Mouse (Mus musculus) common myeloid progenitor, adult 5-6 weeks (primary cell): ENCODE results near the gene Morn2. TPM values are rescaled to one million over a fixed set of nuclear protein-coding genes. Genes with fewer than 3 reads are reported as not detected.
"Not testable (repeated sequence)": the region's sequence is repeated elsewhere in the genome, so short reads cannot be mapped to it uniquely, and the experiment has no call there.

Source experiments
- ATAC-seq: replicated peaks from 2 replicates; pipeline ENCODE4 v1.8.0; 2016; ENCODE audit warnings: low read depth, mild to moderate bottlenecking, moderate TSS enrichment, inconsistent platforms; ENCODE audit not compliant: poor library complexity, severe bottlenecking
- total RNA-seq: library from RNA; stranded (forward); fragments of 200-1000, 187-1606 nt; gene quantifications from 2 replicates; pipeline ENCODE4 v1.2.3, GENCODE M21; 2017

Morn2 gene
- total RNA-seq: 7.2 and 13.0 TPM in 2 replicates

- ATAC-seq: peak; percentile 96
Observed at GRCm38 (mm10) chr17:80290074-80290657, at the start of gene Morn2, which contains the start of gene Dhx57. TSS of gene Morn2 (plus strand) at chr17:80290203. TSS of gene Dhx57 (minus strand) at chr17:80290476.

- no peak for ATAC-seq
Observed at GRCm38 (mm10) chr17:80241594-80241993, 48.4 kb upstream of the Morn2 start.

DNA sequence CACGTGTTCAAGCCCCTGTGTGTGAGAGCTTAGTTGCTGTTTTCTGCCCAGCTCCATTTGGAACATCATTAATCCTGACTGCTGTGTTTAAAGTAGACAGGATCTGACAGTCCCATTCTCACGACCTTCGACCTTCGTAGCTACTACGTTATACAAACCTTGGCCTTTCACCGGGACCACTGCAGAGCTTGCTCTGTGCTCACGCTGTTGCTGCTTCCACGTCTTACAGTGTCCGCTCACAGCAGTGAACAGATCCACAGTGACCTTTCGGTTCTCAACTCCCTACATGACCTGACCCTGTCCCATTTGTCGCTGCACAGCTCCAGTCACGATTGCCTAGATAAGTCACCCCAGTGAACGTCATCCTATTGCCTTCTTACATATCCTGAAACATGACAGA is 46.9 kb upstream of the Morn2 start:
- no peak for ATAC-seq

DNA sequence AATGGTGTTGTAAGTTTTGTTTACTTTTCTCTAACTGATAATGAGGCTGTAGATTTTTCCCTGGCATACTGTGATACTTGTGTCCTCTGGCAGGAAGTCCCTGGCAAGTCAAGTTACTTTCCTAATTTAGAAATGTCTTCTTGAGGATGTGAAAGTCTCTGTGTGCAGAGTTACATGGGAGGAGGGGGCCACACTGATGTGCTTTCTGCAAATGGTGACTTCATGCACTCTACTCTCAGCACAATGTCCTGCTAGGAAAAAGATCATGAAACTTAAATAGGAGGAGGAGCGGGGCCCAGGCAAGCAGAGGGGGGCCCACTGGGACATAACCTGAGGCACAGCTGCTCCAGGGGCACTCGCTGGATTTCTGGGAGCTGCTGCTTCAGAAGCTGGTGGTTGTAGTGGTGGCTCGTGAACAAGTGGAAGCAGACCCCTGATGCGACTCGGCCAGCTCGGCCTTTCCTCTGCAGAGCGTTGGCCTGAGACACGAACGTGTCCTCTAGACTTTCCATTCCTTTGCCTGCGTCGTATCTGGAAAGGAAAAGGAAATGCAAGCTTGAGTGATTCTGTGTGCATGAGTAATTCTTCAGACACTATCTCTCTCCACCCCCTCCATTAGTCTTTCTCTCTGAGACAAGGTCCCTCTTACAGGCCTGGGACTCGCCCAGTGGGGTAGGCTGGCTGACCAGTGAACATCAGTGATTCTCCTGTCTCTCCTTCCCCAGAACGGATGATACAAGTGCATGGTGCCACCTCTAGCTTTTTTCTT is 37.1 kb upstream of the Morn2 start:
- peak; percentile 36; the same call in 1 of the 2 replicates for ATAC-seq

- ATAC-seq: no peak
Observed at GRCm38 (mm10) chr17:80254421-80254820, 35.6 kb upstream of the Morn2 start.

DNA sequence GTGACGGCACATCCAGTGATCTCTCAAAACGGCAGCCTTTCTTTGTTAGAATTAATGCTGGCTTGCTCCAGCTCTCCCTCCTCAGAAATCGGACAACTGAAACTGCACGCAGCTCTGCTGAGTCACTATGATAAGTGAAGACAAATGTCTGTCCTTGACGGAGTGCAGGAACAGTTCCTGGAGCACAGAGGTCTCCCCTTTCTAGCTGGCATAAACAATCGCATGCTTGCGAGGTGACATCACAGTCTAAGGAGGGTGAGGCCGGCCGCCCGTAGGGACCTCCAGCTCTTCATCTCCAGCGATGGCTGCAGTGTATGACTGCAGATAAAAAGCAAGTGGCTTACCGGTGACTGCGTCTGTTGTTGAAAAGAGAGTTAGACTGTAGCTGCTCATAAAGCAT is 34.8 kb upstream of the Morn2 start:
- no peak for ATAC-seq

DNA sequence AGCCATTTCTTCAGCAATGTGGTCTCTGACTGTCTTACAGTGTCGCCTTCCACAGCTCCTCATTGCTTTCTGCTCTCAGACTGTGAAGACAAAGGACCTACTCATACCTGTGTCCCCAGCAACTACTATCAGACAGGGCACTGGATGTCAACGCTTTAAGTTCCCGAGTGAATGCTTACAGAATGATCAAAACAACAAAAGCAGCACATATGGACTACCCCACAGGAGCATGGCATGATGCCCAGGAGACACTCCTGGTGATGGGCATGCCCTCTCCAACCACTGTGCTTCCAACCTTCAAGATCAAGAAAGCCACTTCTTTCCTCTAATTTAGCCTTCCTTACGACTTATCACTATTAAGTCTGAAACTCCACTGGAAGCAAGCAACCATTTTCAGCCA is 22.9 kb upstream of the Morn2 start:
- ATAC-seq: no peak

DNA sequence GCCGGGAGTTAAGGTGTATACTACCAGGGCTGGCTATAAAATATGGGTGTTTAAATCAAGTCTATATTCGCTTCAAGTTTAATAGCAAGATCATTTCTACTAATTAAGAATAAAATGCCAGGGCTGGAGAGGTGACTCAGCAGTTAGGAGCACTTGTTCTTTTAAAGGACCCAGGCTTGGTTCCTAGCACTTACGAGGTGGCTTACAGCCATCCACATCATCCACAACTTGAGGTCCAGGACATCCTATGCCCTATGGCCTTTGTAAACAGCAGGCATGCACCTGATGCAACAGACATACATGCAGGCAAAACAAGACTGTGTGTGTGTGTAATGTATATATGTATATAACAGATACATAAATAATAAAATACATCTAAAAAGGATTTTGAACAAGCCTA is 21.9 kb upstream of the Morn2 start:
- ATAC-seq: no peak

- ATAC-seq: not testable (repeated sequence)
Observed at GRCm38 (mm10) chr17:80270622-80271021, 19.4 kb upstream of the Morn2 start.

DNA sequence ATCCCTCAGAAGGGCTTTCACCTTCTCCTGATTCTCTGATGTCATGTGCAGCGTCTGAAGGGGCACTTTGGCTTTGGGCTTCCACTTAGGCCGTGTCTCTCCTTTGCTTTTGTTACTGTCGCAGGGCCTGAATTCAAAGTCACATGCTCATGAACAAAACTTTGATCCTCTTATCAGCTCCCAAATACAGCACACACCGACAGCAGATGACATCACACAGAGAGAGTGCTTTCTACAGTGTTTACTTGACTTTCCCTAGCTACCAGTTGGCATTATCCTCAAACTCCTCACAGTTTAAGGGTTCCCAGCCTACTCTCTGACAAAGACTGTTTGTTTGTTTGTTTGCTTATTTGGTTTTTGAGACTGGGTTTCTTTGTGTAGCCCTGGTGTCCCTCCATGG is 11.7 kb upstream of the Morn2 start:
- no peak for ATAC-seq

DNA sequence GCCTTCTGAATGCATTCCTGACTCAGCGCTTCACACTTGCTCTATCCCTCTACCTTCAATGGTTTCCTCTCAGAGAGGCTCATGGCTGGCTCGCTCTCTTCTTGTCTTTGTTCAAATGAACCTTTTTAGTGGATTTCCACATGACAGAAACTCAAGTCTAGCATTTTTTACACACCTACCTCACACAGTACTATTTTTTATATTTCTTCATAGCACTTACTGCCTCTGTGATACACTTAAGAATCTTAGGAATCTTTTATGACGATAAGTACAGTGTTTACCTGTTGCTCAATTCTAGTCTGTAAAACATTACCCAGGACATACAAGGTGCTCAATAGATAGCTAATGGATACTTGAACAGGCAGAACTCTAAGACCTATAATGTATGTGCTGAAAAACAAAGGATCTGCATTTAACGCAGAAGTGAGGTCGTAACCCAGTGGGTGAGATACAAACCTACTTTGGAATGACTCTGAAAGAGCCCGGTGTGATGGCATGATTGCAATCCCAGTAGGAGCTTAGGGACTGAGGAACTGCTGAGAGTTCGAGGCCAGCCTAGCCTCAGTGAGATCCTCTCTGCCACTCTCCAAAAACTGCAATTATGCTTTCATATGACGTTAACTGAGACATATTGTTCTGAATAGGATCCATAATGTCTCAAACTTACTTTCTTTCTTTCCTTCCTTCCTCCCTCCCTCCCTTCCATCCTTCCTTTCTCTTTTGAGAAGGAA is 10.5 kb upstream of the Morn2 start:
- ATAC-seq: no peak

- ATAC-seq: 0 out of 2 replicates have a peak, but pooled peaks have one; percentile 25
Observed at GRCm38 (mm10) chr17:80284446-80284845, 5.6 kb upstream of the Morn2 start.

DNA sequence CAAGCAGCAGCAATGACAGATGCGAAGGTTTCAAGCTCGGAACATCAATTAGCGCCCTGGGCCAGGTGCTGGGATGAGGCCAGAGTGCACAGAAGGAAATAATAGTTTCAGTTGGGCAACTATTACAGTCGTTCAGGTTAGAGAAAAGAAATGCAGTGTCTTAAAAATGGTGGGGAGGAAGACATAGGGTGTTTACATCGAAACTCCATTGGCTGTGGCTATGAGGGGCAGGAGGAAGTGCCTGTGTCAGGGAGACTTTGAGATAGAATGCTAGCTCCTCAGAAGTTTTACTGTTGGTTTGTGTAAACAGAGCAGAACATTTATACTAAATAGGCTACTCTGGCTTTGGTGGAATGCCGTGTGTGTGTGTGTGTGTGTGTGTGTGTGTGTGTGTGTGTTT is 2.0 kb upstream of the Morn2 start:
- no peak for ATAC-seq

GRCm38 (mm10) chr17:80289280-80290073 is 526 bp upstream of the Morn2 start:
- ATAC-seq: peak; percentile 3; the same call in 1 of the 2 replicates

GRCm38 (mm10) chr17:80291148-80291547 is 1.1 kb downstream of the Morn2 start:
- peak; percentile 49 for ATAC-seq

GRCm38 (mm10) chr17:80295258-80295657 is 5.3 kb downstream of the Morn2 start:
- ATAC-seq: 0 out of 2 replicates have a peak, but pooled peaks have one; percentile 34

DNA sequence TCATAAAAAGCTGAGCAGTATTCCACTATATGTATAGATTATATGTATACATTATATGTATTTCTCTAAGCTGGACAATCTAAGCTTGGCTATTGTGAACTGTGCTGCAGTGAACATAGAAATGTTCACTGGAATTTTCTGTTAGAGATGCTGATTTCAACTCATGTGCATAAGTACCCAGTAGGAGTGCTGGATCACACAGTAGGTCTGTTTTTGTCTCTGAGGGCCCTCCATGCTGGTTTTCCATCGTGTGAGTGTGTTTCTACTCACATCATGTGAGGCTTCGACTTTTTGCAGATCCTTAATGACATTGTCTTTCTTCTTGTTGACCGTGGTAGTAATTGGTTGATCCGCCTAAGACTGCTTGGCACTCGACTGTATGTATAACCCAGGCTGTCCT is 8.8 kb downstream of the Morn2 start:
- no peak for ATAC-seq

GRCm38 (mm10) chr17:80307251-80307650 is 17.2 kb downstream of the Morn2 start, which contains the start of gene Arhgef33:
TSS of gene Arhgef33 (plus strand) at chr17:80307407.
- peak; percentile 58 for ATAC-seq

DNA sequence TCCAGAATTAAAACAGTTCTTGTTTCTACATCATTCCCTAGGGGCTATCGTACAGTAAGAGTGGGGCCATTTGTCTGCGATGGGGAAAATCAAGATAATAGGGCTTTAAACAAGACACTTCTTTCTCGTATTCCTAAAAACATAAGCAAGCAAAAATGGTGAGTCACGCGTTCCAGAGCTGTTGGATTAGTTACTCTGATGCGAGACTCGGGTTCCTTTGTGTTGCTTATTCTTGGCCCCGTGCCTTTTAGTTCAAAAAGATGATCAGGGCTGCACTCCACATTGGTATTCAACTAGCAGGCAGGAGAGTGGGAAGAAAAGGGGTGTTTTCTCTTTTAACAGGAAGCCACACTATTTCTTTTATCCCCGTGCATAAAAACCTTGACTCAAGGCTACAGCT is 21.8 kb downstream of the Morn2 start:
- ATAC-seq: no peak

- no peak for ATAC-seq
Observed at GRCm38 (mm10) chr17:80312405-80312804, 22.4 kb downstream of the Morn2 start.
